Mouse (Mus musculus) layer of hippocampus, postnatal 25 days (tissue): ENCODE results near the gene 4930438A08Rik. TPM values are rescaled to one million over a fixed set of nuclear protein-coding genes. Genes with fewer than 3 reads are reported as not detected.
A peak's percentile ranks its signal among the peaks of the same experiment; 100 is the strongest.
"Not testable (repeated sequence)": the region's sequence is repeated elsewhere in the genome, so short reads cannot be mapped to it uniquely, and the experiment has no call there.

Source experiments
- DNase-seq, 2 experiments: peaks; one replicate each; pipeline ENCODE4 v3.0.0; 2022; ENCODE audit warnings: mixed read lengths in 2 of 2, low spot score in 1 of 2; ENCODE audit errors: extremely low spot score in 1 of 2
- total RNA-seq, 2 experiments: library from RNA; stranded (reverse); gene quantifications; 2 replicates each; pipeline ENCODE4 v1.2.3; 2021

Gene 4930438A08Rik
- total RNA-seq, 2 experiments from 2014 or later = not detected

GRCm38 (mm10) chr11:58275756-58276155 is 1.2 kb downstream of the 4930438A08Rik start:
- no peak for DNase-seq

GRCm38 (mm10) chr11:58281970-58282496 is 7.4 kb downstream of the 4930438A08Rik start:
- DNase-seq = no peak

- DNase-seq = no peak
Measured at GRCm38 (mm10) chr11:58282518-58282917, 7.9 kb downstream of the 4930438A08Rik start.

- DNase-seq = no peak
Measured at GRCm38 (mm10) chr11:58289992-58290682, 15.5 kb downstream of the 4930438A08Rik start.

GRCm38 (mm10) chr11:58290812-58291211 is 16.2 kb downstream of the 4930438A08Rik start:
- no peak for DNase-seq

- no peak for DNase-seq
Measured at GRCm38 (mm10) chr11:58292791-58293190, 18.2 kb downstream of the 4930438A08Rik start.

GRCm38 (mm10) chr11:58297396-58297795 is 22.8 kb downstream of the 4930438A08Rik start:
- no peak for DNase-seq

GRCm38 (mm10) chr11:58301057-58301456 is 26.5 kb downstream of the 4930438A08Rik start:
- peak; percentile 60 to 76 for DNase-seq

- DNase-seq = peak; percentile 100
Measured at GRCm38 (mm10) chr11:58301837-58302754, 27.5 kb downstream of the 4930438A08Rik start.

- no peak for DNase-seq
Measured at GRCm38 (mm10) chr11:58302774-58303445, 28.3 kb downstream of the 4930438A08Rik start.

- no peak for DNase-seq
Measured at GRCm38 (mm10) chr11:58303594-58303993, 29.0 kb downstream of the 4930438A08Rik start.

- DNase-seq = not testable (repeated sequence)
Measured at GRCm38 (mm10) chr11:58305299-58305698, 30.7 kb downstream of the 4930438A08Rik start.

GRCm38 (mm10) chr11:58306860-58307308 is 32.3 kb downstream of the 4930438A08Rik start, which contains the start of gene Zfp692:
Gene Zfp692 (plus strand): TSS chr11:58307069.
- DNase-seq = peak; percentile 85 to 88

GRCm38 (mm10) chr11:58307411-58308080 is 32.9 kb downstream of the 4930438A08Rik start:
- peak; percentile 22 to 48 for DNase-seq

GRCm38 (mm10) chr11:58308661-58309060 is 34.1 kb downstream of the 4930438A08Rik start:
- DNase-seq = no peak

- peak in 1 of 2 experiments; percentile 27 for DNase-seq
Measured at GRCm38 (mm10) chr11:58314069-58314468, 39.5 kb downstream of the 4930438A08Rik start.

- no peak for DNase-seq
Measured at GRCm38 (mm10) chr11:58315536-58316168, 41.1 kb downstream of the 4930438A08Rik start.

- DNase-seq = no peak
Measured at GRCm38 (mm10) chr11:58316344-58316743, 41.7 kb downstream of the 4930438A08Rik start.

GRCm38 (mm10) chr11:58316768-58317390 is 42.3 kb downstream of the 4930438A08Rik start:
- DNase-seq = no peak
